Mouse (Mus musculus) cerebellum, adult 9-11 months (tissue): ENCODE measurements around the gene Dmrt1.

Experiments
- DNase-seq: peaks from one replicate; pipeline ENCODE4 v3.0.0; 2022

Dmrt1 gene

GRCm38 (mm10) chr19:25635119-25635518, 129.7 kb downstream of the Dmrt1 start:
- DNase-seq, result no peak

GRCm38 (mm10) chr19:25635622-25636244, 130.3 kb downstream of the Dmrt1 start:
- DNase-seq, result peak; percentile 11

GRCm38 (mm10) chr19:25638766-25639361, 133.4 kb downstream of the Dmrt1 start:
- DNase-seq, result no peak

- no peak for DNase-seq
Observed at GRCm38 (mm10) chr19:25641786-25642185, 136.4 kb downstream of the Dmrt1 start.

- no peak for DNase-seq
Observed at GRCm38 (mm10) chr19:25647136-25647535, 141.7 kb downstream of the Dmrt1 start.

- no peak for DNase-seq
Observed at GRCm38 (mm10) chr19:25648701-25649100, 143.3 kb downstream of the Dmrt1 start.

- DNase-seq, result no peak
Observed at GRCm38 (mm10) chr19:25650474-25650873, 145.1 kb downstream of the Dmrt1 start.

GRCm38 (mm10) chr19:25652560-25652959, 147.1 kb downstream of the Dmrt1 start:
- DNase-seq, result no peak
